Mouse (Mus musculus) myocyte (in vitro differentiated cells): ENCODE data around the gene Gamt. TPM values are rescaled to one million over a fixed set of nuclear protein-coding genes. Genes with fewer than 3 reads are reported as not detected.

Source experiments
- H3K27me3 ChIP-seq: one replicate; pipeline ENCODE4 v1.6.1; 2011; ENCODE audit not compliant: control insufficient read depth, insufficient read depth, insufficient read length
- H3K36me3 ChIP-seq: one replicate; pipeline ENCODE4 v1.6.1; 2011; ENCODE audit not compliant: control insufficient read depth, insufficient read depth
- H3K4me2 ChIP-seq: one replicate; pipeline ENCODE4 v1.6.1; 2011; ENCODE audit warnings: low read depth, control low read depth
- H3K4me3 ChIP-seq: one replicate; pipeline ENCODE4 v1.5.1; 2011; ENCODE audit warnings: mild to moderate bottlenecking, control low read depth, moderate library complexity
- H3K79me2 ChIP-seq: one replicate; pipeline ENCODE4 v1.6.1; 2011; ENCODE audit not compliant: control insufficient read depth, insufficient read depth
- H3ac ChIP-seq: one replicate; pipeline ENCODE4 v1.6.1; 2011; ENCODE audit not compliant: control insufficient read depth, insufficient read length
- CEBPB ChIP-seq: IDR thresholded peaks from 2 replicates; pipeline ENCODE4 v1.6.1; 2011; ENCODE audit warnings: mild to moderate bottlenecking, moderate library complexity; ENCODE audit not compliant: poor library complexity, insufficient read depth, severe bottlenecking
- E2F4 ChIP-seq: IDR thresholded peaks from one replicate; pipeline ENCODE4 v1.6.1; 2011; ENCODE audit warnings: mild to moderate bottlenecking, control low read depth, moderate library complexity; ENCODE audit not compliant: insufficient read depth
- MAX ChIP-seq: IDR thresholded peaks from one replicate; pipeline ENCODE4 v1.6.1; 2011; ENCODE audit warnings: low read depth, mild to moderate bottlenecking, control low read depth
- MYOD1 ChIP-seq, 3 experiments: IDR thresholded peaks; one replicate each; pipeline ENCODE4 v1.6.1; 2011; ENCODE audit warnings: control low read depth in 2 of 3, low read depth in 2 of 3, mild to moderate bottlenecking in 2 of 3, moderate library complexity in 1 of 3; ENCODE audit not compliant: insufficient read length in 2 of 3, control insufficient read depth in 1 of 3
- MYOG ChIP-seq, 3 experiments: IDR thresholded peaks; one replicate each; pipeline ENCODE4 v1.6.1; 2011; ENCODE audit warnings: control low read depth in 2 of 3, low read depth in 2 of 3, mild to moderate bottlenecking in 2 of 3; ENCODE audit not compliant: insufficient read length in 2 of 3, control insufficient read depth in 1 of 3, insufficient read depth in 1 of 3
- POLR2A ChIP-seq: IDR thresholded peaks from one replicate; pipeline ENCODE4 v1.6.1; 2011; ENCODE audit warnings: low read depth, mild to moderate bottlenecking, control low read depth, moderate library complexity; ENCODE audit not compliant: insufficient read length
- POLR2AphosphoS2 ChIP-seq: IDR thresholded peaks from one replicate; pipeline ENCODE4 v1.6.1; 2011; ENCODE audit warnings: low read depth, control low read depth; ENCODE audit not compliant: insufficient read length
- REST ChIP-seq: IDR thresholded peaks from one replicate; pipeline ENCODE4 v1.6.1; 2011; ENCODE audit warnings: mild to moderate bottlenecking, control low read depth, moderate library complexity; ENCODE audit not compliant: insufficient read depth, insufficient read length
- SRF ChIP-seq: IDR thresholded peaks from one replicate; pipeline ENCODE4 v1.6.1; 2011; ENCODE audit warnings: low read depth; ENCODE audit not compliant: control insufficient read depth, insufficient read length
- TCF12 ChIP-seq: IDR thresholded peaks from one replicate; pipeline ENCODE4 v1.6.1; 2011; ENCODE audit warnings: mild to moderate bottlenecking, control low read depth; ENCODE audit not compliant: poor library complexity, insufficient read depth, severe bottlenecking
- TCF3 ChIP-seq: IDR thresholded peaks from one replicate; pipeline ENCODE4 v1.6.1; 2011; ENCODE audit warnings: low read depth, control low read depth; ENCODE audit not compliant: insufficient read length
- USF1 ChIP-seq: IDR thresholded peaks from one replicate; pipeline ENCODE4 v1.6.1; 2011; ENCODE audit warnings: low read depth, mild to moderate bottlenecking, control low read depth, moderate library complexity
- polyA plus RNA-seq: library from polyadenylated mRNA; unstranded; fragments of >200 nt; fragmentation: generic; extraction: Trizol; gene quantifications from one replicate; pipeline ENCODE4 v1.2.1, GENCODE M21; 2012; ENCODE audit warnings: missing spikeins

The Gamt gene
- polyA plus RNA-seq, 1 experiment: 162 TPM

GRCm38 (mm10) chr10:80278390-80278789, 17.6 kb upstream of the Gamt start:
- H3K4me2 ChIP-seq: no peak overlapping the region
- no peak overlapping the region for H3K4me3 ChIP-seq
- TF ChIP-seq REST (no peak), POLR2A (no peak), TCF12 (no peak), MYOG (IDR thresholded peaks at IDR 0.05; ENCODE audit: control insufficient read depth in 1 of 3, insufficient read depth in 1 of 3, insufficient read length in 2 of 3, low read depth in 2 of 3) (peak in 2 of 3 experiments; percentile 64 to 76), CEBPB (no peak), SRF (no peak), MYOD1 (IDR thresholded peaks at IDR 0.05; ENCODE audit: control insufficient read depth in 1 of 3, insufficient read length in 2 of 3, low read depth in 2 of 3) (peak in 2 of 3 experiments; percentile 43 to 66), TCF3 (no peak), POLR2AphosphoS2 (no peak), USF1 (no peak), MAX (no peak), E2F4 (no peak)
- no peak overlapping the region for H3ac ChIP-seq
- H3K79me2 ChIP-seq: peaks cover 14% of the 10 kb centered on the region
- H3K36me3 ChIP-seq: peaks cover 29% of the 10 kb centered on the region
- no peaks in the 10 kb centered on the region for H3K27me3 ChIP-seq

GRCm38 (mm10) chr10:80276238-80276637, 15.4 kb upstream of the Gamt start:
- no peak for TF ChIP-seq E2F4
- TF ChIP-seq CEBPB: no peak
- TF ChIP-seq MYOG (IDR thresholded peaks at IDR 0.05; ENCODE audit: control insufficient read depth in 1 of 3, insufficient read depth in 1 of 3, insufficient read length in 2 of 3, low read depth in 2 of 3): no peak
- H3K36me3 ChIP-seq: peaks cover 29% of the 10 kb centered on the region
- H3K4me3 ChIP-seq: no peak overlapping the region
- H3K4me2 ChIP-seq: no peak overlapping the region
- H3ac ChIP-seq: no peak overlapping the region
- no peaks in the 10 kb centered on the region for H3K27me3 ChIP-seq
- H3K79me2 ChIP-seq: peaks cover 35% of the 10 kb centered on the region

DNA sequence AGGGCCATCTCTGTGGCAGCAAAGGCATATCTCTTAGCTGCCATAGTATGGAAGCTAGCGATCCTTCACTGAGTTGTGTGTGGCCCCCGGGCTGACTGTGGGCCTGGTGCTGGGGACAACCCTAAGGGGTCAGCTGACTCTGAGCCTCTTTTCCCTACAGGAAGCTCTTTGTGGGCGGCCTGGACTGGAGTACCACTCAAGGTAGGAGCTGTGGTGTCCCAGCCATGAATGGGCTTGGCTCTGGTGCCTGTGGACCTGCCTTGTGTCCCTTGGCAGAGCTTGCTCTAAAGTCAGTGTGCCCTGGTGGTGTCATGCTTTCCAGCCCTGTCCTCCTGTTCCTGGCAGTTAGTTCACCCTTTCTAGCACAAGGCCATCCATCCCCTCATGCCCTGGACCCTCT, 13.0 kb upstream of the Gamt start:
- Histone ChIP-seq H3K79me2 (peaks cover 59% of the 10 kb centered on the region), H3K4me3 (no peak overlapping the region), H3K4me2 (no peak overlapping the region), H3ac (no peak overlapping the region), H3K27me3 (no peaks in the 10 kb centered on the region), H3K36me3 (peaks cover 20% of the 10 kb centered on the region)
- TF ChIP-seq TCF3 (no peak), SRF (no peak), POLR2AphosphoS2 (no peak), CEBPB (no peak), MYOD1 (IDR thresholded peaks at IDR 0.05; ENCODE audit: control insufficient read depth in 1 of 3, insufficient read length in 2 of 3, low read depth in 2 of 3) (no peak), USF1 (no peak), REST (no peak), MAX (no peak), POLR2A (no peak), MYOG (IDR thresholded peaks at IDR 0.05; ENCODE audit: control insufficient read depth in 1 of 3, insufficient read depth in 1 of 3, insufficient read length in 2 of 3, low read depth in 2 of 3) (no peak), TCF12 (no peak), E2F4 (no peak)

GRCm38 (mm10) chr10:80271870-80272585, 11.2 kb upstream of the Gamt start:
- H3K27me3 ChIP-seq: no peaks in the 10 kb centered on the region
- no peak overlapping the region for H3K4me3 ChIP-seq
- no peak overlapping the region for H3K4me2 ChIP-seq
- H3ac ChIP-seq: no peak overlapping the region
- peaks cover 77% of the 10 kb centered on the region for H3K79me2 ChIP-seq
- H3K36me3 ChIP-seq: peaks cover 5% of the 10 kb centered on the region
- TF ChIP-seq POLR2A (no peak), CEBPB (no peak), POLR2AphosphoS2 (no peak), E2F4 (no peak), MAX (no peak), TCF12 (no peak), SRF (no peak), TCF3 (no peak), REST (no peak), MYOD1 (IDR thresholded peaks at IDR 0.05; ENCODE audit: control insufficient read depth in 1 of 3, insufficient read length in 2 of 3, low read depth in 2 of 3) (no peak), MYOG (IDR thresholded peaks at IDR 0.05; ENCODE audit: control insufficient read depth in 1 of 3, insufficient read depth in 1 of 3, insufficient read length in 2 of 3, low read depth in 2 of 3) (no peak), USF1 (no peak)

DNA sequence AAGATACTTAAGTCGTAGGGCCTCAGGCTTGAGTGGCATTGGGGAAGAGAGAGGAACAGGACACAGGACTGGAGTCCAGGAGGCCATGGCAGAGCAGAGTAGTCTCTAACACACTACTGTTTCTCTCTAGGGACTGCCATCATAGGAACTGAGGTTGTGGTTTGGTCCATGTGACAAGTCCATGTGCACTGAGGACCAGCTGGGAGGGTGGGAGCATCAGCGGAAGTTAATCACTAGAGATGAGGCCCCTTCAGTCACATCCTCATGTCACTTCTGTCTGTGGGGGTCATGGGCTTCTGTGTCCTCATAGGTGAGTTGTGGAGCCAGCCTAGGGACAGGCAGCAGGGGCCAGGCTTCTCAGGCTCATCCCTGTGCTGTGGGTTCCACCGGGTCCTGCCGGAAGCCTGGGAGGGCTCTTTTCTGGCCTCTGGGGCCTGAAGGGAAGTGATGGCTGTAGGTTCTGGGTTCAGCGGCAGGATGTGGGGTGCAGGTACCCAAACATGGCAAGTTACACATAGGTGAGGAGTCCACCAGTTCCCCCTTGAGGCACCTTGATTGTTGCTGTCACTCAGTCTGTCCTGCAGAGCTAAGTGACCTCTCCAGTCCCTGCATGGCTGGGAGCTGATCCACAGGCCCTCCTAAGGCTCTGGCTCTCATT, 10.5 kb upstream of the Gamt start:
- H3K4me2 ChIP-seq: no peak overlapping the region
- H3K4me3 ChIP-seq: no peak overlapping the region
- TF ChIP-seq MYOD1 (IDR thresholded peaks at IDR 0.05; ENCODE audit: control insufficient read depth in 1 of 3, insufficient read length in 2 of 3, low read depth in 2 of 3): no peak
- TF ChIP-seq MYOG (IDR thresholded peaks at IDR 0.05; ENCODE audit: control insufficient read depth in 1 of 3, insufficient read depth in 1 of 3, insufficient read length in 2 of 3, low read depth in 2 of 3): no peak
- TF ChIP-seq TCF12: no peak
- no peak for TF ChIP-seq SRF
- TF ChIP-seq USF1: no peak
- TF ChIP-seq POLR2A: no peak
- no peak for TF ChIP-seq CEBPB
- no peak for TF ChIP-seq MAX
- TF ChIP-seq TCF3: no peak
- TF ChIP-seq E2F4: no peak
- TF ChIP-seq REST: no peak
- no peak for TF ChIP-seq POLR2AphosphoS2
- H3ac ChIP-seq: no peak overlapping the region
- H3K27me3 ChIP-seq: no peaks in the 10 kb centered on the region
- peaks cover 84% of the 10 kb centered on the region for H3K79me2 ChIP-seq
- H3K36me3 ChIP-seq: no peaks in the 10 kb centered on the region
